Mouse (Mus musculus) adrenal gland, postnatal 14 days (tissue): ENCODE data around the gene Mapk8ip3. TPM values are rescaled to one million over a fixed set of nuclear protein-coding genes. Genes with fewer than 3 reads are reported as not detected.

ENCODE experiments used
- DNase-seq: peaks from one replicate; pipeline ENCODE4 v3.0.0; 2021; ENCODE audit warnings: mixed read lengths
- total RNA-seq: library from RNA; stranded (reverse); gene quantifications from 2 replicates; pipeline ENCODE4 v1.2.3, GENCODE M21; 2021

Mapk8ip3 gene
- total RNA-seq, 1 experiment from 2014 or later, result 84.3 TPM

DNA sequence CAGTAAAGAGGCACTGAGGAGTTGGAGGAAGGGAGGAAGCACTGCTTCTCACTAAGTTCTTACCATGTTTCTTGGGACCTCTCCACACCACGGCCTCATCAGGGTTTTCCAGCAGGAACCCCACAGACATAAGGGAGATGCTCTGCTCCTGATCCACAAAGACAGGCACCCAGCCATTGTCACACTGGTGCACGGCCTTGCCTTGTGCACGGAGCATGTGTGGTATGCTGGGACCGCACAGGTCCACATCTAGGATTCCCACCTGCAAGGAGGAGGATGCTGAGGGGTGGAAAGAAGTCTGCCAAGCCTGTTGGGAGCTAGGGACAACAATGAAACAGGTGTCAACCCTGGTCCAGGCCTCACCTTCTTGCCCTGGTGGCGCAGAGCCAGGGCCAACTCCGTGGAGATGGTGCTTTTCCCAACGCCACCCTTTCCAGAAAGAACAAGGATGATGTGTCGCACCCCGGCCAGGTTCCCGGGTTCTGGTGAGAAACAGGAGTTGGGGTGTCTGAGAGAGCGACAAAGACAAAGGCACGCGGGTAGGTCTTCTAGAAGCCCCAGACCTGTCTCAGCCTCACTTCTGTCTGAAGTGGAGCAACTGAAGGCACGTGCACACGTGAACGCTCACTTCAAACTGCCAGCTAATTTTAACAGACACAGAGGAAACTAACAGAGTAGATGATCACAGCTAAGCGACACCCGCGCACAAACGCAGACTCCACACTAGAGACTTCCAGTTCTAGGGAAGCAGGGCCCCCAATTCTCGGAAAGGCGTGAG is 51.2 kb downstream of the Mapk8ip3 start:
- DNase-seq, result no peak

DNA sequence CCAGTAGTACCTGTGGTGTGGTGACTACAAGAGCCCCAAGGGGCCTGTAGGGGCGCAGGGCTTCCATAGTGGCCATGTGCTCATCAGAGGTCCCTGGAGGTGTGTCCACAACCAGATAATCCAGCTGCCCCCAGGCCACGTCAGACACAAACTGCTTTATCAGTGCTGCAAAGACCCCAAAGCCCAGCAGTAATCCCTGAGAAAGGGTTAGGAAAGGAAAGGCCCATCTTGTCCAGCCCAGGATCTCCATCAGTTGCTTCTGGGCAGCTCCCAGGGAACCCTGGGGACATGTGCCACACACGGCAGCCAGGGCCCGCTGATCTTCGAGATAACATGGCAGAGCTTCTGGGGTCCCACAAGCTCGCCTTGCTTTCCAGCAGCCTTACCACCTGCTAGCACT is 52.4 kb downstream of the Mapk8ip3 start:
- DNase-seq, result no peak

DNA sequence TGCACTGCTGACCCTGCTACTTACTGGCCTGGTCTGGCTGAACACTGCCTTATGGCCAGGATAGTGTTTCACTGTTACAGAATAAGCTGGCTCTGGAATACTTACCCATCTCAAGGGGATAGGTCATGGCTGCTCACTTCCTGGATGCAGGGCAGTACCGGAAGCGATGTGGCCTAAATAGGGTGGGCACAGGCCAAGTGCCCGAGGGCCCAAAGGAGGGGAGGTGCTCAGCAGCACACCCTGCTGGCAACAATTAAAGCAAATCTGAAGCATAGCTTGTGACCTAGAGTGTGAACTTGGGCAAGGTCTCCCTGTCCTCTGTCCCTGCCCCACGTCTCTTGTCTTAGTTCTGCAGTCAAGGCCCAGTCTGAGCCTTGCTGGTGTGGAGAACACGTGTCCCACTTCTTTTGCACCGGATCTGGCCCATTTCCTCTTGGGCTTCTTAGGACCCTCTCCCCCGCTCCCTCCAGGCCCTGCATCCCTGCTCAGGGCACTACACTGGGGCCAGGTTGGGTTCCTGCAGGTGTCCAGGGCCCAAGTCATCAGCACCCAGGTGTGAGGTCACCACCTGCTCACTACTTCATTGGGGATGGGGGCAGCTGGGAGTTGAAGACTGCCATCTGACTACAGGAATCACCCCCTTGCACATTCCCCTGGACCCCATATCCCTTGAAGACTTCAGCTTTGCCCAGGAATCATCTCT is 54.9 kb downstream of the Mapk8ip3 start:
- peak; percentile 70 for DNase-seq

DNA sequence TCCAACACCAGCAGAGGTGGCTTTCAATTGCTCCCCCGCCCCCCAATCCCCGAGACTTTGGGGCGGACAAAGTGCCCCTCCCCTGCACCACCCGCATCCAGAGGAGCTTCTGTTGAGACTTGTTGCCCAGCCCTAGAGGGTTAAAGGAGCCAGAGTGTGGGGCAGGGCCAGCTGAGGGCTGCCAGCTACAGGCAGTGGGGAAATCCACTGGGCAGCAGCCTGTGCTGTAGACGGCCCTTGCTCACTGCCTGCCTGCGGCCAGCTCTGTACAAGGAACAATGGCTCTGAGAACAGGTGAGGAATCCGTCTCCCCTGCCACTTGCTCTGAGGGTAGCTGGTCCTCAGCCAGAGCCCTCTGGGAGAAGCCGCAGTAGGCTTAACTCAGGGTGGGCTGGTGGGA is 58.2 kb downstream of the Mapk8ip3 start:
- peak; percentile 61 for DNase-seq

DNA sequence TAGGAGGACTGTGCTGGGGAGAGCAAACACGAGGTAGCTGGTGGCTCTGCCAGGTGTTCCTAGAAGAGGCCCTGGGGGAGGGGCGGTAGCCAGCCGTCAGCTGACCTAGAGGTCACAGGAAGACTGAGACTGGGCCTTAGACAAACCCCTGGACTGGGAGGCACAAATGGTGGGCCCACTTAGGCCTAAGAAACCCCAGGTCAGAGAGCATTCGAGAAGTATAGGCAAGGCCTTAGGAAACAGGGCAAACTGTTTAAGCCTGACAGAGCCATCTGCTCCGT is 58.7 kb downstream of the Mapk8ip3 start:
- peak; percentile 78 for DNase-seq

DNA sequence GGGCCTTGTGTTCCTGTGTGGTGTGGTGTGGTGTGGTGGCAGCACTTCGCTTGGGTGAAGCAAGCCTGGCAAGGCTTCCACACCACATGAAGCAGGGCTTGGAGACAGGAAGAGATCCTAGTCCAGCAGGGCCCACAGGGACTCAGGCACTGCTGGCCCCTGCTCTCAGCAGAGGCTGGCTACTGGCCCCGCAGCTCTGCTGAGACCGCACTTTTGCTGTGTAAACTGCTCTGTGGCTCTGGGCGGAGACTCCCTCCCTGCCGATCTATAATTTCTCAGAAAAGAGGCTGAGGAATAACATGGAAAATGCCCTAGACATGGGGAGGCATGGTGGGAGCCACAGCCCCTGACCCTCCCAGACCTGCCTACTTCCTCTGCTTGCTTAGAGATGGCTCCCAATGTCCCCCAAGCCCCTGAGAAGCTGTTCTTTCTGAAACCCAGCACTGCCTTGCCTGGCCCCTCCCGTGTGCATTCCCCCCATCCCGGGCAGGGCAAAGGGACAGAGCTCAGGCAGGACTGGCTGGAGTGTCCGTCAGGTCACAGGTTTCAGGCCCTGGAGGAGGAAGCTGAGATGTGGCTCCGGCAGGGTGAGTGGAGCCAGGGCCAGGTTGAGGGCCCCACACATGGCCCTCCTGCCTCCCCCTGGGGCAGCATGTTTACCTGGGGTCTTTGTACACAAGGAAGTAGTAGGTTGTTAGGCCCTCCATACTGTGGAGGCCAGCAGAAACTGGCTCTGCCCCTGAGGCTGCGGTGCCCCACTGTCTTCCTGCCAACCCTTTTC is 59.3 kb downstream of the Mapk8ip3 start:
- DNase-seq, result peak; percentile 57

DNA sequence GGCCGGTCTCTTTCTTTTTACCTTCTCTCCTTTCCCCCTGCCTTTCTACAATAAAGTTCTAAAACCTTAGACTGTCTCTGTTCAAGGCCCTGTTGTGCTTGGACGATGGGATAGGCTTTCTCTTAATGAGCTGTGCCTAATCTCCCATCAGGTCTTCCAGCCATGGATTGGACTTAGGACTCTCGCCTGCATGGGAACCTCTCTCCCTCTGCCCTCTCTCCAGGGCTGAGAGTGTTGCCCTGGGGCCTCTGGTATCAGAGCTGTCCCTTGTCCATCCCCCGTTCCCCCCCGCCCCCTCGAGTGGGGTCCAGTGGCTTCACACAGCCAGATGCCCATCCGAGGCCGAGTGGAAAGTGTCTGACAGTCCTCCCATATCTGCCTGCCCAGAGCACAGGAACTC is 61.8 kb downstream of the Mapk8ip3 start:
- no peak for DNase-seq

DNA sequence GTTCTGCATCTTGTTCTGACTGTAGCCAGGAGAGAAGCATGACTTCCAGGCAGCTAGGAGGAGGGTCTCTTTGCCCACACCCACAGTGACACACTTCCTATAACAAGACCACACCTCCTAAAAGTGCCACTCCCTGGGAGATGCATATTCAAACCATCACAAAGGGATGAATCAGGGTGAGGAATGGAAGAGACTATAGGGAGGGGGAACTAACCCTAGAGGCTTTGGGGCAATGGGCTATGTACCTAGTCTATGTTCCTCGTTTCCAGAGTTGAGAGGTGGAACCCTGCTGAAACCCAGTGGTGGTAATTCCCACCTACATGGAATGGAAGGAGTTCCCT is 62.4 kb downstream of the Mapk8ip3 start:
- no peak for DNase-seq

DNA sequence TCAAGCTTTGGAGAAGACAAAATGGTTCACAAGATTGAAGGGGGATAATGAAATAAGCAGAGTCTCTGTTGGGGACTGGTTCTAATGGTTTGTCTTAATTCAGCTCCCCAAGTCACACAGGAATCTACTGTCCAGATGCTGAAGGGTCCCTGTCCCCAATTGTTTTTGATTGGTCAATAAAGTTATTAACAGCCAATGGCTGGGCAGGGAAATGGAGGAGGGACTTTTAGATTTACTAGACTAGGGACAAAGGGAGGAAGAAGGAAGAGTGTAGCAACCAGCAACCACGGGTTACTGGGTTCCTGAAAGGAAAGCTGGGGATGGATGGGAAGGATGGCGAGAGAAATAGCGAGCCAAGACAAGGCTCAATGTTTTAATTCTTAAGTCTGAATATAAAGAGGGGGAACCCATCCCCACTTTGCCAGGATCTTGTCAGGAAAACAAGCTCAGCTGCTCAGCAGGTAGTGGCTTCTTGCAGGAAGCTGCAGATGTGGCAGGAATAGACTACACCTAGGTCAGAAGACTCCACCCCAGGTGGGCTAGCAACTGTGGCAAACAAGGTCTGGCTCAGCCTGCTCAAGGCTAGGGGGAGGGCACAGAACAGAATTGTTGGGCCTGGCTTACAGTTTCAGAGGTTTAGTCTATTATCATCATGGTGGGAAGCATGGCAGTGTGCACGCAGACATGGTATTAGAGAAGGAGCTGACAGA is 62.9 kb downstream of the Mapk8ip3 start:
- no peak for DNase-seq

DNA sequence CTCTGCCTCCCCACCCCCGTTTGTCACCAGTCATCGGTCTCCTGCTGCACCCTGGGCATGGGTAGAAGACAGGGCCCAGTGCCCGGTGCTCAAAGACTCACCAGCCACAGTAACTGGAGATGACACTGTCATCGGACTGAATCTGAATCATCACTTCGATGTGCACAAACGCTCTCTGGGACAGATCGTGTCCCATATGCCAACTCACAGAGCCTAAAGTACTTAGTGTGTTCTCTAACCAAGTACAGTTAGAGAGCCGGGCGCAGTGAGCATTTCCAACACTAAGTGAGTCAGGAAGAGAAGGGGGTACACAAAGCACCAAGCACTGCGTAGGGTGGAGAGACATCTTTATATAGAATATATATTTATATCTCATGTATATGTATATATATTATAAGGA is 68.9 kb downstream of the Mapk8ip3 start:
- no peak for DNase-seq

DNA sequence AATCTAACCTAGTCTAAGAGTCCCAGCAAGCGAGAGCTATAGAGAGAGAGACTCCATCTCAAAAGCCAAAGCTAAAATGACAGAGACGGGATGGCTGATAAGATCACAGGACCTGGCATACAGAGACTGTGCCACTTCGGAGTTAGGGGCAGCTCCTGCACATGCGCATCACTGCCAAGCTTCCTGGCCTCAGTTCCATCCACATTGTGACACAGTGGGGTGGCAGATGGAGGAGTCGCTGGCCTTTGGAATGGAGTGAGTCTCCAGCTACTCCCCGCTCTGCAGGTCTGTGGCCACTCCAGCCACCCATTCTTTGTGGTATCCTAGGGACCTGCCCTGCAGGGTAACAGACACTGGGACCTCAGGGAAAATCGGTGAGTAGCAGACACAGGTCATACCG is 71.0 kb downstream of the Mapk8ip3 start, which contains the start of gene Igfals:
Igfals (plus strand) TSS at position 222 of the 400 bp plus-strand sequence.
- DNase-seq, result no peak

DNA sequence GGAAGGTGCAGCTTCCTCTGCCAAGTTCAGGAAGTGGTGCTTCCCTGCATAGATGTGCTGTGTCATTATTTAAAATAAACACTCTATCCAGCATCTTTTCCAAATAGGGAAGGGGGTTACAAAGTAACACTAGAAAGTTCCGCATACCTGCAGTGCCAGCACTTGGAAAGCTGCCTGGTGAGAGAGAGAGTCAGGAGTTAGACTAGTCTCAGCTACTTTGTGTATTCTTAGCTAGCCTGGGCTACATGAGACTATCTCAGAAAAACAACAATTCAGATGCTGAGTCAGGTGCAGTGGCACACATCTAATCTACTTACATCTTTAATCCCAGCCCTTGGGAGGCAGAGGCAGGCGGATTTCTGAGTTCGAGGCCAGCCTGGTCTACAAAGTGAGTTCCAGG is 75.0 kb downstream of the Mapk8ip3 start:
- no peak for DNase-seq

DNA sequence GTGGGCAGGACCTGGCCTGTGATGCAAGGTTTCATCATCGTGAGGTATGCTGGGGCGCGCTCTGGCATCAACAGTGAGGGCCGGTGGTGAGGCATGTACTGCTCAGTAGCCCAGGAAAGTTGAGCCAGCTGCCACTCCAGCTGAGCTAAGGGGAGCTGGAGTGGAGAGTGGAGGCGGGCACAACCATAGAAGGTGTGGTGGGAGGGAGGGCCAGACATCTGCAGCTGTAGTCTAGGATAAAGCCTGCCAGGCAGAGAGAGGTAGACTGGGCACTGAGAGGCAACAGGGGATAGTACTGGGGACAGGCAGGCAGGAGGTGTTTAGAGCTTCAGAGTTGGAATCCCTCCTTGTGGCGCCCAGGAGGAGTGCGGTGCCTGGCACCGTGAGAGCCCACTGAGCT is 76.7 kb downstream of the Mapk8ip3 start:
- DNase-seq, result no peak

DNA sequence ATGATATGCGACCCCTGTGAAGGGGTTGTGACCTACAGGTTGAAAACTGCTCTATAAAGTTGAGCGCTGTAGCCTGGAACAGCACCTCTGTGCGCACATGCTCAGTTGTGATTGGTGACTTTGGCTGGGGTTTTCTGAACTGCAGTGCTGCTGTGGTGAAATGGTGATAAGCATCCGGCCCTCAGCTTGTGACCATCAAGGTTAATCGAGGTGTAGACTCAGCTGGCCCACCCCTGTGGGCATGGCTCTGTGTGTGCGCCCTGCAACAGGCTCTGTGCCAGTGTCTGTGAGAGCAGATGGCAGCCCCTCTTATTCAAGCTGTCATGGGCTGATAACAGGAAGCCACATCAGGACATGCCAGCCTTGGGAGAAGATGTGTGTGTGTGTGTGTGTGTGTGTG is 77.8 kb downstream of the Mapk8ip3 start:
- no peak for DNase-seq

DNA sequence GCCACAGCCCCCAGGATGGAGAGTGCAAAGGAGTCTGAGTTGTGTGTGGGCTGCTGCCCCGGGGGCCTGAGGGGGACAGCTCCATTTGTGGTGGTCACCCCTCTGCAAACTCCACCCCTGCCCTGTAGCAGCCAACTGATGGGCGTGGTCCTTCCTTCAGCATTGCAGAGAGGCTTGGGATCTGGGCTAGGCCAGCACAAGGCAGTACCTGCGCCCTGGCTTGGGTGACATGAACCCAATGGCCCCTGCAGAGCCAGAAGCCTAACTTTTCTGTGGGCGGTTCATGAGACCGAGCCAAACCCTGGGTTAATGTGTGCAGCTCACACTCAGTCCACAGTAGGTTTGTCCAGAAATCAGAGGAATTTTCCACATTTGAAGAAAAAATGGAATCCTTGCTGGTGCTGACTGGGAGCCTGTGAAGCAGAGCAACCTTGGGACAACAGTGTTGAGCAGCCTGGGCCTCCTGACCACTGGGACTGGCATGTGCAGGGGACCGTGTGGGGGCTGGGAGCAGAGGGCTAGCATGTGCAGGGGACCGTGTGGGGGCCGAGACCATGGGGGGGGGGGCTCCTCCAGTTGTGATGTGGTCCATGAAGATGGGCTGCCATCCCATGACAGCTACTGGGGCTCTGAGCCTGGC is 78.8 kb downstream of the Mapk8ip3 start:
- DNase-seq, result no peak

DNA sequence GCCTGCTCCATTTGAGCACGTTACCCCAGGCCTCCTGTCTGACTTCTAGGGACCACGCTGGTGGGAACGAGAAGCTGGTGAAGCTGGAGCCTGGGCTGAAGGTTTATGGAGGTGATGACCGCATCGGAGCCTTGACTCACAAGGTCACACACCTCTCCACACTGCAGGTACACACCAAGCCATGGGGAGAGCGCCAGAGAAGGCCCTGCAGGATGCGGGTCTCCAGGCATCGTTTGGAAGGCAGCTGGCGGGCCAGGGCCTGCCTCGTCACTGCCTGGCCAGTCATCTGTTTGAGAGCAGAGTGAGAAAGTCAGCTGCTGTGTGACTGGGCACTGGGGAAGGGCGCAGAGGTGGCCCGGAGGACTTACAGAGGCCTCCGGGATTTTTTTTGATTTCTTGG is 80.2 kb downstream of the Mapk8ip3 start:
- DNase-seq, result no peak

DNA sequence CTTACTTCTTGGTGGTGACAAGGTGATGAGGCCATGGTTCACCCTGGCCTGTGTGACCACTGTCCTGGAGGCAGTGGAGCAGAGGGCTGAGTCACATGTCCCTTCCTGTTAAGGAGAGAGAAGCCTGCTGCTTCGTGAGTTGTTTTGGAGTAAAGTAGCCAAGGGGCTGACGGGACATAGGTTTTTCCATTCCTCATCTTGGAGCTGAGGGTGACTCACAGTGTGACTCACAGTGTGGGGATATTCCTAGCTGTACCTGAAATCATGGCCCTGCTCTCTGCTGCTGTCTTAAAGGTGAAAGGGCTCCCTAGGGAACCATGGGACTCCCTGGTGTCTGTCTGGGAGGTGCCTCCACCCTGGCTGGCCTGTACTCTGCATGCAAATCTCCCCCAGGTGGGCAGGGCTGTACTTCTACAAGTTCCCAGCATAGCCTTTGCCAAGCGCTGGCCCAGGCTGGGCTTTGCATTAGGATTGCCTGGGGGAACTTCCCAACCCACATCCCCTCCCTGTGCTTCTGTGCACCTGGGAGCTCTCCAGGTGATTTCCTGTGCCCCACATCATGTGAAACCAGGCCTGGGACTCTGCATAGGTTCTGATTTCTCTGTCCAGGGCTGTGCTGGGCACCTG is 80.8 kb downstream of the Mapk8ip3 start:
- no peak for DNase-seq

DNA sequence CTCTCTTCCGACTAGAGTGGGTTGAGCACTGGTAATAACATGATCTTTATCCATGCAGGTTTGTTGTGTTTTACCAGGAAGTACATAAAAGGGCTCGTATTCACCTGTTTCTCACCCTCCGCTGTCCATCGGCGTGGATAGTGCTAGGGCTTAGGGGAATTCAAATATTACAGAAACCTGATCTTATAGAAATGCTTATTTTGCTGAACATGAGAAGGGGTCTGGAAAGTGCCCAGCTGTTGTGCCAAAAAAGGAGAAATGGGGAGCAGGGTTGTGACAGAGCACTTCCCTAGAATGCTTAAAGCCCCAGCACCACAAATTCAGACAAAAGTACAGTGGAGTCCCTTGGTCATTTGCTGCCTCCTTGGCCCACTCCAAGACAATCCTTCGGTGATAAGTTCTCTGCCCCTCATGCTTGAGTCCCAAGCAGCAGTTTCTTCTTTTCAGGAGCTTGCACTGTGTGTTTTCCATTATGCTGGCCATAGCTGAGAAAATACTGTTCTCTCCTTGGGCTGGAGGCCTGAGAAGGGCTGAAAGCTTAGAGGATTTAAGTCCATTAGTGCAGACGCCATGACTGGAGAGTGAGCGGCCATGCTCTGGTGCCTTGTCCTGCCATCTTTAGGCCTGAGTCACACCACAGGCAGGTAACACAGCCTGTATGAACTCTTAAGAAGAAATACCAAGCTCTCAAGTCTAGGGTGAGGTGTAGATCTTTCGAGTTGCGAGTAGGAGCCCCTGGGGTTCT is 85.2 kb downstream of the Mapk8ip3 start:
- no peak for DNase-seq

DNA sequence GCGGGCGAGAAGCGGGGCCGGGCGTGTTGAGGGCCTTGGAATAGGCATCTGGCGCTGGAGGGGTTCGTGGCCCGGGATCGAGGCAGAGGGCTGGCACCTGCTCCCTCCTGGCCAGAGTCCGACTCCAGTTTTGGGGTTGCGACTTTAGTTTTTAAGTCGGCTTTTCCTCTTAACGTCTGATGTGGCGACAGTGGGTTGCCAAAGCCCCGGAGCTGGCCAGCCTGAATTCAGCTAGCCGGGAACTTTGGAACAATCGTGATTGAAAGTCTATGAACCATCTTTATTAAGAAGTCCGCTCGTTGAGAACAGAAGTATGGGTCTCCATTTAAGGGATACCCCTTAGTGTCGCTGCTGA is 86.0 kb downstream of the Mapk8ip3 start:
- DNase-seq, result no peak

DNA sequence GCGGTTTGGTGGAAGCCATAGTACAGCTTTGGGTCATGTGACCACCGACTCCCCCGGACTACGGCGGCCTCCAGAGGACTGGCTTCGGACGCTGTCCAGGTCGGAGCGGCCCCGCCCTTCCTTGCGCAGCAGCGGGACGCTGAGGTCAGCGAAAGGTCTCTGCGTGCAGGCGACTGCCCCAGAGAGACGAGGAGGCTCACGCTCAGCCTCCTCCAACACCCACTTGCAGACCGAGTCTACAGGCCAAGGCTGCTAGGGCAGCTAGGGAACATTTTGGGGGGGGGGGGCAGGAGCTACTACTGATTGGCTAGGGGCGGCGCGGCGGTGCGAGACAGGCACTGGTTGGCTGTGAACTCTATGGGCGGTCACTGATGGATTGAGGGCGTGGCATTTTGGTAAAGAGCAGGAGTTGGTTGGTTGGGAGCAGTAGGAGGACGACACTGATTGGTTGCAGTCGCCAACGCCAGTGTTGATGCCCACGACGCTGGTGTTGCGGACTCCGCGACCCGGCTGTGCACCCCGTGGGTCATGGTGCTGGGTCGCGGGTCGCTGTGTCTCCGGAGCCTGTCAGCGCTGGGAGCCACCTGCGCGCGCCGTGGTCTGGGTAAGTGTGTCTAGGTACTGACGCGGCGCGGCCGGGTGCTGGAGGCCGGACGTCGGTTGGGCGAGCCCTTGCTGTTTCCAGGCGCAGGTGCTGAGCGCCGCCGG is 86.6 kb downstream of the Mapk8ip3 start, which contains the start of gene Fahd1:
Fahd1 (minus strand) TSS at position 300 of the 708 bp plus-strand sequence.
- peak; percentile 96 for DNase-seq

DNA sequence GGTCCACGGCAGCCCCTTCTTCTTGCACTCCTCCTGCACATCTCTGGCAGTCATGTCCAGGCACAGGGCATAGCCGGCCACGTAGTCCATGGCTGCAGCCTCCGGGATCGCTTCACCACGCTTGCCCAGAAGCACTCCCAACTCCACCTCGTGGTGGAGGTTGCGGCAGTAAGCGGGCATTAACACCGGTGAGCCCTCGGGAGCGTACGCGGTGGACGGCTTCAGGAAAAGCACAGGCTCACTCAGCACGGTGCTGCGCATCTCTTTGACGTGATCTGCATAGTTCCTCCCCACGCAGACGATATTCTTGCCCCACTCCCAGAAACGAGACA is 87.1 kb downstream of the Mapk8ip3 start:
- DNase-seq, result no peak
